Mouse (Mus musculus) activated CD4-positive, CD25-positive, alpha-beta regulatory T cell (primary cell): ENCODE results near the gene Ampd3. TPM values are rescaled to one million over a fixed set of nuclear protein-coding genes. Genes with fewer than 3 reads are reported as not detected.

Experiments
- polyA plus RNA-seq, 2 experiments: library from polyadenylated mRNA; unstranded; fragments of 100-300 nt; shearing (Covaris generic); gene quantifications; one replicate each; pipeline ENCODE4 v1.2.1; 2017

Ampd3 gene
- polyA plus RNA-seq = 10 to 100 TPM; 12.5 to 19.7 TPM

GRCm38 (mm10) chr7:110768001-110768400, at the start of gene Ampd3:
Gene Ampd3 (plus strand): TSS chr7:110768206.

GRCm38 (mm10) chr7:110843916-110844874, 76.2 kb downstream of the Ampd3 start, which contains the start of gene Rnf141:
Gene Rnf141 (minus strand): TSS chr7:110844457.

Other genes starting within 250 kb of the Ampd3 start
- gene Sbf2, start 153.3 kb upstream of the Ampd3 start, polyA plus RNA-seq = 1 to 10 TPM; 7.1 to 7.7 TPM
- 1 to 10 TPM in 1 of 2 experiments, not detected in 1; 1.0 TPM for gene Adm, start 140.5 kb upstream of the Ampd3 start, polyA plus RNA-seq
- 10 to 100 TPM in 1 of 2 experiments, 1 to 10 TPM in 1; 9.8 to 11.5 TPM for gene Rnf141, start 76.3 kb downstream of the Ampd3 start, polyA plus RNA-seq
- gene Lyve1, start 95.0 kb downstream of the Ampd3 start, polyA plus RNA-seq = under 1 TPM in 1 of 2 experiments, not detected in 1; 0.27 TPM
- gene Mrvi1, start 214.3 kb downstream of the Ampd3 start, polyA plus RNA-seq = 1 to 10 TPM; 1.2 to 1.3 TPM